Mouse (Mus musculus) heart, adult 2 months (tissue): ENCODE measurements around the gene Plcb4.

ENCODE experiments used
- CTCF ChIP-seq: fragments of 200-600 bp; IDR thresholded peaks from 2 replicates; pipeline ENCODE4 v1.8.1; 2022; ENCODE audit warnings: antibody characterized with exemption, mild to moderate bottlenecking, moderate library complexity
- EP300 ChIP-seq: fragments of 200-500 bp; IDR thresholded peaks from 2 replicates; pipeline ENCODE4 v1.6.1; 2011; ENCODE audit warnings: low read depth, low read length, control low read depth; ENCODE audit not compliant: insufficient read depth
- POLR2A ChIP-seq: fragments of 200-500 bp; IDR thresholded peaks from 2 replicates; pipeline ENCODE4 v1.6.1; 2011; ENCODE audit warnings: mild to moderate bottlenecking, low read depth, low read length, control low read depth; ENCODE audit not compliant: insufficient read depth

GRCm38 (mm10) chr2:135773194-135773972 lies 114.6 kb downstream of the Plcb4 start:
- TF ChIP-seq EP300 (no peak), CTCF (no peak), POLR2A (no peak)
